Mouse (Mus musculus) CD8-positive naive resting alpha-beta T cell, adult 2 months (primary cell): ENCODE measurements around the gene Stk11ip.

Experiments
- DNase-seq, 2 experiments: peaks; one replicate each; pipeline ENCODE4 v3.0.0; 2022; ENCODE audit warnings: low read depth in 2 of 2, low spot score in 2 of 2

Gene Stk11ip

GRCm38 (mm10) chr1:75564916-75565315 lies 43.6 kb downstream of the Stk11ip start:
- DNase-seq: no peak

GRCm38 (mm10) chr1:75565616-75566015 lies 44.3 kb downstream of the Stk11ip start:
- DNase-seq: no peak

GRCm38 (mm10) chr1:75570403-75570802 lies 49.1 kb downstream of the Stk11ip start:
- DNase-seq: no peak

GRCm38 (mm10) chr1:75572776-75573175 lies 51.4 kb downstream of the Stk11ip start:
- DNase-seq: no peak

GRCm38 (mm10) chr1:75573715-75574114 lies 52.4 kb downstream of the Stk11ip start:
- DNase-seq: no peak

- DNase-seq: no peak
Observed at GRCm38 (mm10) chr1:75574476-75575310, 53.4 kb downstream of the Stk11ip start.

GRCm38 (mm10) chr1:75581936-75582624 lies 60.8 kb downstream of the Stk11ip start:
- no peak for DNase-seq

- DNase-seq: no peak
Observed at GRCm38 (mm10) chr1:75582625-75582956, 61.3 kb downstream of the Stk11ip start.

- no peak for DNase-seq
Observed at GRCm38 (mm10) chr1:75583034-75583433, 61.7 kb downstream of the Stk11ip start.

- no peak for DNase-seq
Observed at GRCm38 (mm10) chr1:75586791-75587190, 65.5 kb downstream of the Stk11ip start.
